Mouse (Mus musculus) kidney, embryonic 15.5 days (tissue): ENCODE data around the gene Irgc1. TPM values are rescaled to one million over a fixed set of nuclear protein-coding genes. Genes with fewer than 3 reads are reported as not detected.

Source experiments
- ATAC-seq: fragments of 200-750 bp; cut with Nextera tagmentation; replicated peaks from 2 replicates; pipeline ENCODE4 v1.8.0; 2017; ENCODE audit warnings: moderate TSS enrichment; ENCODE audit not compliant: low FRiP score
- H3K27ac ChIP-seq: fragments of 300-500 bp; sonication (generic); 2 replicates; pipeline ENCODE4 v1.5.1; 2015; ENCODE audit warnings: mild to moderate bottlenecking, inconsistent platforms
- H3K27me3 ChIP-seq: fragments of 300-500 bp; sonication (generic); 2 replicates; pipeline ENCODE4 v1.6.1; 2015; ENCODE audit warnings: inconsistent platforms
- H3K36me3 ChIP-seq: fragments of 300-500 bp; sonication (generic); 2 replicates; pipeline ENCODE4 v1.6.1; 2015; ENCODE audit warnings: inconsistent platforms
- H3K4me1 ChIP-seq: fragments of 300-500 bp; sonication (generic); 2 replicates; pipeline ENCODE4 v1.6.1; 2015; ENCODE audit warnings: inconsistent platforms
- H3K4me2 ChIP-seq: fragments of 300-500 bp; sonication (generic); 2 replicates; pipeline ENCODE4 v1.6.1; 2015; ENCODE audit warnings: moderate library complexity, mild to moderate bottlenecking, inconsistent platforms
- H3K4me3 ChIP-seq: fragments of 300-500 bp; sonication (generic); replicated peaks from 2 replicates; pipeline ENCODE4 v1.5.1; 2015; ENCODE audit warnings: mild to moderate bottlenecking, inconsistent platforms
- H3K9ac ChIP-seq: fragments of 300-500 bp; sonication (generic); 2 replicates; pipeline ENCODE4 v1.6.1; 2015; ENCODE audit warnings: mild to moderate bottlenecking, inconsistent platforms
- H3K9me3 ChIP-seq: fragments of 300-500 bp; sonication (generic); replicated peaks from 2 replicates; pipeline ENCODE4 v1.6.1; 2016; ENCODE audit warnings: inconsistent platforms
- WGBS: fragments of 180-500 bp; shearing (Covaris S2); methylation state at CpG from one replicate; pipeline ENCODE4 v1.1.7; 2015; ENCODE audit warnings: mixed read lengths; 5-methylcytosine and 5-hydroxymethylcytosine counted together
- polyA plus RNA-seq: library from polyadenylated mRNA; unstranded; fragments of >200 nt; fragmentation: Nextera tagmentation; extraction: Ambion mirVana; gene quantifications from 2 replicates; pipeline ENCODE4 v1.2.1, GENCODE M21; 2015

Irgc1 gene
- polyA plus RNA-seq, 1 experiment from 2014 or later: not detected

DNA sequence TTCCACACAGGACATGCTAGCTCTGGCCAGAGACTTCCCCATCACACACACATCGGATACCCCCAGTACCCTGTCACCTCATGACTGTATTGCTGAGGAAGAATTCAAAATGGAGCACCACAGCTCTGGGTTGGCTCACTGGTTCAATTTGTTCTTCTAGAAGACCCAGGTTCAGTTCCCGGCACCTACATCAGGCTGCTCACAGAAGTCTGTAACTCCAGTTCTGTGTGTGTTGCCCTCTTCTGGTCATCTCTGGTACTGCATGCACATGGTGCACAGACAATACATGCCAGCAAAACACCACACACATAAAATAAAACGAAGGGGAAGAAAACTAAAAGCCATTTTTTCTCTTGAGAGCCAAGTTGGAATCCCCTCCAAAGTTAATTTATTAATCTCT lies 17.0 kb upstream of the Irgc1 start:
- no peak for ATAC-seq
- WGBS: 86% methylated on average over 3 of the region's 3 CpGs
- peaks cover 26% of the 10 kb centered on the region for H3K36me3 ChIP-seq
- H3K9me3 ChIP-seq: no peaks in the 10 kb centered on the region
- H3K4me1 ChIP-seq: 0 out of 2 replicates have a peak, but pooled peaks cover 1% of the 10 kb centered on the region
- H3K27ac ChIP-seq: no peak overlapping the region
- no peak overlapping the region for H3K9ac ChIP-seq
- no peak overlapping the region for H3K4me2 ChIP-seq
- H3K4me3 ChIP-seq: no peak overlapping the region
- H3K27me3 ChIP-seq: no peaks in the 10 kb centered on the region

DNA sequence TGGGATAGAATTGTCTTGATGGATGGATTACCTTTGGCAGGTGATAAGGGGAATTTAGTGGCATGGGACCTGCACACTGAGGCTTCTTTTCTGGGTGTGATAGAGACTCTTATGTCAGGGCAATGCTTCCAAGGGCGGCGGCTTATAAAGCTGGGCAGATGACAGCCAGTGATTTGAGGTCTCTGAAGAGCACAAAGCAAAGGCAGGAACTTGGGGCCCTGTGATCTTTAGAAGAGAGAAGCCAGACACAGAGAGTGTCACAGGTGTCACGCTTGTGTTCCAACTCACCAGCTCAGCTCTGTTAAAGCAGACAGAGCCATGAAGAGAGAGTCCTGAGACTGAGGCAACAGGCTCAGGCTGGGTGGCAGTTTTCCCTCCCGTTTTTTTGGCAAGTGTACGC lies 15.8 kb upstream of the Irgc1 start:
- 82% methylated on average over 5 of the region's 5 CpGs for WGBS
- no peaks in the 10 kb centered on the region for H3K27me3 ChIP-seq
- H3K4me1 ChIP-seq: peaks cover 5% of the 10 kb centered on the region
- H3K9ac ChIP-seq: no peak overlapping the region
- H3K4me3 ChIP-seq: no peak overlapping the region
- H3K4me2 ChIP-seq: no peak overlapping the region
- peaks cover 24% of the 10 kb centered on the region for H3K36me3 ChIP-seq
- H3K27ac ChIP-seq: no peak overlapping the region
- no peaks in the 10 kb centered on the region for H3K9me3 ChIP-seq
- no peak for ATAC-seq

DNA sequence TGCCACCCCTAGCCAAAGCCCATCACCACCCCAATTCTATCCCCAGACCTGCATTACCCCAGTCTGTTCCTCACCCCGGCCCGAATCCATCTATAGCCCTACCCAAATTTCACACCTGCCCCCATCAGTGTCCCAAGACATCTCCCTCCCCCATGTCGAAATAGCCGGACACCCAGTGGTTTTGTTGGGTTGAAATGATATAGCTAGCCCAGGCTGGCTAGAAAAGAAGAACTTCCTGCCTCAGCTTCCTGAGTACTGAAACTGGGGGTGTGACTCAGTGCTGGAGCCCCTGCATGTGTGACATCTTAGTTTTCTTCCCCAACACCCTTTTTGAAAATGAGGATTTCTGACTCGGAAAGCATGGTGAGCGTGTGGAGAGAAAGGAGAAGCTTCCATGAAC lies 14.7 kb upstream of the Irgc1 start:
- Histone ChIP-seq H3K4me2 (no peak overlapping the region), H3K27me3 (no peaks in the 10 kb centered on the region), H3K36me3 (peaks cover 16% of the 10 kb centered on the region), H3K9ac (no peak overlapping the region), H3K27ac (no peak overlapping the region), H3K4me3 (no peak overlapping the region), H3K9me3 (no peaks in the 10 kb centered on the region), H3K4me1 (peaks cover 15% of the 10 kb centered on the region)
- WGBS: 87% methylated on average over 6 of the region's 6 CpGs
- no peak for ATAC-seq

DNA sequence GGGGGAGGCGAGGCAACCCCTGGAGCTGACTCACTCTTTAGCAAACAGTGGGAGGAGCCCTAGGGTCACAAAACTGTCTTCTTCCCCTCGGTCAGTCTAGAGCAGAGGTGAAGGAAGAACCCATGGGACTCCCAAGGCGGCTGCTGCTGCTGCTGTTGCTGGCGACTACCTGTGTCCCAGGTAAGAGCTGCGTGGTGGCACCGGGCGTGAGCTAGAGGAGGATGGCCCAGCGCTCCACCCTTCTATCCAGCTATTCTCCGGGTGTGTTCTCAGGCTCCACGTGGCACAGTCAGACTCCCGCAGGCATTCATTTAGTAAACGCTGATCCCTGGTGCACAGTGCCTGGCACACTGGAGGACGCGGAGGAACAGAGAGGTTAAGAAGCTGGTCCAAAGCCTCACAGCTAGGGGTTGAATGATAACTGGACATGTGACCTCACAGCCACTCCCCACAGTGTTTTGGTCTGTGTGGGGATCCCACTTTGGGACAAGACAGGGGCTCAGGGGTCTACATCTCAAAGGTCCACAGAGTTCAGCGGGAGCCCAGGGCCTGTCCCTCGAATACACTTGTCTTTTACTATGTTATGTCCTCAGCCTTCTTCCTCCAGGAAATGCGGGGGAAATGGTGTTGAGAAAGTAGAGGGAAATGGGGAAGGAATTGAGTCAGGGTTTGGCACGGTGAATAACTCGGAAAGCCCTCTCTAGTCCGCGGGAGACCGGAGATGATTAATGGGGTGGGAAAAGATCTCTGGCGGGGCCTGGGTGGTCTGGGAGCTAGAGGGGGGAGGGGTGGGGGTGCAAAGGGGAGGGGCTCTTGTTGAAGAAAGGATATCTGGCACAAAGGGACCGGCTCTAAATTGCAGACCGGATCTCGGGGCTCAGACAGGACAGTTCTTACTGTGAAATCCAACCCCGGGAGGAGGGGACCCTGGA lies 10.6 kb upstream of the Irgc1 start, which contains the start of gene Plaur:
Plaur (plus strand) TSS at position 97 of the 932 bp plus-strand sequence.
- peak within 1 kb of the TSS; percentile 47; the same call in 1 of the 2 replicates for H3K9ac ChIP-seq
- peak; percentile 72 for ATAC-seq
- H3K27ac ChIP-seq: peak within 1 kb of the TSS; percentile 87
- 4% methylated on average over 27 of the region's 27 CpGs for WGBS
- no peaks in the 10 kb centered on the region for H3K27me3 ChIP-seq
- H3K9me3 ChIP-seq: no peaks in the 10 kb centered on the region
- H3K4me2 ChIP-seq: peak within 1 kb of the TSS; percentile 62
- peaks cover 39% of the 10 kb centered on the region for H3K4me1 ChIP-seq
- H3K4me3 ChIP-seq: peak within 1 kb of the TSS; percentile 43
- H3K36me3 ChIP-seq: 0 out of 2 replicates have a peak, but pooled peaks cover 8% of the 10 kb centered on the region

DNA sequence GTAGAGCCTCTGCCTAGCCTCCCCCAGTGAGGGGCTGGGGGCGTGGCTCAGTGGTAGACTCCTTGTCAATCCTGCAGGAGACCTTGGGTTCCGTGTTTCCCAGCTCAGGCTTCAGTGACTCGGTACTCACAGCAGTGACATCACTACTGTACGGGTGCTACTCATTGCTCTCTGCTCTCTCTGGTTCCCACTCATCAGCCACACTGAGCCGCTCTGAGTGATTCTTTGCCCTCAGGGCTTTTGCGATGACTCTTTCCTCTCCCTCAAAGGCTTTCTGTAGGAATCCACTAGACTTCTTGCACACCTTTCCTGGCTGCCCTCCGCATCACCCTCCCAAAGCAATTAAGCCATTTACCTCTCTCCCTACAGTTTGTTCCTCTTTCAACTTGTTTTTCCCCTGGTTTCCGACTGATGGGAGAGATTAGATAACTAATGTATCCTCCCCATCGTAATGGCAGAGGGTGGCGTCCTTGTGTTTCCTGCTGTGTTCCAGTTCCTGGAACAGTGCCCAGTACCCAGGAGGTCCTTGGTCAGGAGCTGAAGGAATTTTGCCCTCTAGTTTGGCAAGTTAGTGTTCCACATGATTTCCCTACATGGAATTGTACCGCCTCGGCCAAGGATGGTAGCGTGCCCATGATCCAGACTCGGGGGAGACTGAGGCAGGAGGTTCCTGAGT lies 9.4 kb upstream of the Irgc1 start:
- Histone ChIP-seq H3K27ac (peak overlapping the region; percentile 87), H3K9ac (no peak overlapping the region), H3K4me3 (no peak overlapping the region), H3K9me3 (no peaks in the 10 kb centered on the region), H3K27me3 (no peaks in the 10 kb centered on the region), H3K4me1 (peaks cover 39% of the 10 kb centered on the region), H3K36me3 (no peaks in the 10 kb centered on the region), H3K4me2 (peak overlapping the region; percentile 62; the same call in 1 of the 2 replicates)
- 41% methylated on average over 14 of the region's 14 CpGs for WGBS
- ATAC-seq: no peak

DNA sequence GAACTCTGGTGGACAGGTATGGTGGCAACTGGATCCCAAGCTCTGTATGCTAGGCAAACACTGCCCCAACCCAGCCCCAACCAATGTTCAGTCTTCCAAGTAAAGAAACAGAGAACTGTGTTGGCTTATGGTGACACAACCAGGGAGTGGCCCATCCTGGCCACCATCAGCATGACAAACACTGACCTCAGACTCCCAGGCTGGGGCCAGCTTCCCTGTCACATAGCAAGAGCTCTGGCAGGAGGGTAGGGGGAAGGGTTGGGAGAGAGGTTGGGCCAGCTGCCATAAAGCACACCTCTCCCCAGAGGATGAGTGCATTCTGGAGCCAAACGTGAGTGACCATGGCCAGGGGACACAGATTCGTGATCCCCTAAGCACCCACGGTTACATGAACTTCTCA lies 7.7 kb upstream of the Irgc1 start:
- ATAC-seq: no peak
- Histone ChIP-seq H3K4me2 (no peak overlapping the region), H3K9me3 (no peaks in the 10 kb centered on the region), H3K36me3 (no peaks in the 10 kb centered on the region), H3K9ac (no peak overlapping the region), H3K27me3 (no peaks in the 10 kb centered on the region), H3K4me1 (peaks cover 39% of the 10 kb centered on the region), H3K27ac (peak overlapping the region; percentile 37; the same call in 1 of the 2 replicates), H3K4me3 (no peak overlapping the region)
- 40% methylated on average over 3 of the region's 3 CpGs for WGBS

DNA sequence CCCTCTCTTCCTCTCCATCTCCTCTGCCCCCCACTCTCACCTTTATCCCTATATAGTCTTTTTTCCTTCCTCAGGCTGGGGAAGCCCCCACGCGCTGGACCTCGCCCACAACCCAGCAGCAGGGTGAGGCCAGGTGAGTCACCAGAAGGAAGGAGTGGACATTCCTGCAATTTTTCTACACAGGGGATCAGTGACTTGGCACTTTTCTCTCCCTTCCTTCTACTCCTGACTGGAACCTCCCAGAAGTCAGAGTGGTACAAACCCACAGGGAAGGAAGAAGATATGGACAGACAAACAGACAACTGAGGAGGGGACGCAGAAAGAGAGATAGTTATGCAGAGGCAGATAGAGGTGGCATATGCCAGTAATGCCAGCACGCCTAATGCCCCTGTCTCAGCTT lies 7.3 kb upstream of the Irgc1 start:
- no peak for ATAC-seq
- Histone ChIP-seq H3K4me2 (no peak overlapping the region), H3K27me3 (no peaks in the 10 kb centered on the region), H3K9ac (no peak overlapping the region), H3K9me3 (no peaks in the 10 kb centered on the region), H3K4me3 (no peak overlapping the region), H3K4me1 (peaks cover 39% of the 10 kb centered on the region), H3K27ac (peak overlapping the region; percentile 37), H3K36me3 (no peaks in the 10 kb centered on the region)
- WGBS: 68% methylated on average over 5 of the region's 5 CpGs

DNA sequence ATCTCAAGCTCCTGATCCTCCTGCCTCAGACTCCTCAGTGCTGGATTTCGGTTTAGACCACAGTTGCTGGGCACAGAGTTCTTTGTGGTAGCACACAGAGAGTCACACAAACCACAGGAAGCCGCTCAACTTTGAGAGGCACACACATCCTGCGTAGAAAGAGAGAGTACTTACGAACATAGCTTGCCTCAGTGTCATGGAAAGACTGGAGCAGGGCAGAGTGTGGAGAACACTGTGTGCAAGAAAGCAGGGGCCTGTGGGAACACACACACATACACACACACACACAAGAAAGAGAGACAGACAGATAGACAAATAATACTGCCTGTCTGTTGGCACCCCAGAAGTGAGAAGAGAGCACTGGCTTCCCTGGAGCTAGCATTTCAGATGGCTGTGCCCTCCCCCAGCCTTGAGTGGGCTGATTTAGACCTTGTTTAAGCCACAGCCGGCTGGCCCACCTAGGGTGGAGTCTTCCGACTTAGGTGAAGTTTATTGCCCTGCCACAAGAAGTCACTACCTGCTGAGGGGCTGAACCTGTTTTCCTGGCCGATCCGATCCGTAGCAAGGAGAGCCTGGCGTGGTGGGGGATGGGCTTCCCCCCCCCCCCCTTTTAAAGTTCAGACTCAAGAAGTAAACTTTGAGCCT lies 5.8 kb upstream of the Irgc1 start:
- Histone ChIP-seq H3K27me3 (no peaks in the 10 kb centered on the region), H3K9ac (no peak overlapping the region), H3K36me3 (no peaks in the 10 kb centered on the region), H3K4me3 (no peak overlapping the region), H3K4me2 (no peak overlapping the region), H3K4me1 (peaks cover 36% of the 10 kb centered on the region), H3K9me3 (no peaks in the 10 kb centered on the region), H3K27ac (no peak overlapping the region)
- no peak for ATAC-seq
- WGBS: 58% methylated on average over 10 of the region's 10 CpGs

DNA sequence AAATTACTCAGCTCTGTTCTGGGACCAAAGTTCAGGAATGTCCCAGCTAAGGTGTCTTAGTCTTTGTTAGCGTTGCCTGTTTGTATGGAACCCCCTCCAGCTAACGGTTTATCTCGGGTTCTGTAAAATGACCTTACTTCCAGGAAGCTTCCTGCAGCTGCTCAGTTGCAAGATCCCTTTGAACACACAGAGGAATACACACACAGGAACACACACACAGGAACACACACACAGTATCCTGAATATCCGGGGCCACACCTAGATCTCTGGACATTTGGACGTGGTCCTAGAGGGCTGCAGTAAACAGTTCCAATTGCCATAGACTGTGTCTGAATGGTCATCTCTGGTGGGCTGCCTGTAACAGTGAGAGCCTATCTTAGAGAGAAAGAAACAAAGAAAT lies 3.6 kb upstream of the Irgc1 start:
- peaks cover 20% of the 10 kb centered on the region for H3K4me1 ChIP-seq
- no peak for ATAC-seq
- H3K27ac ChIP-seq: no peak overlapping the region
- H3K4me3 ChIP-seq: no peak overlapping the region
- H3K9ac ChIP-seq: no peak overlapping the region
- no peak overlapping the region for H3K4me2 ChIP-seq
- no peaks in the 10 kb centered on the region for H3K9me3 ChIP-seq
- H3K27me3 ChIP-seq: no peaks in the 10 kb centered on the region
- WGBS: 81% methylated on average over 5 of the region's 5 CpGs
- H3K36me3 ChIP-seq: no peaks in the 10 kb centered on the region

DNA sequence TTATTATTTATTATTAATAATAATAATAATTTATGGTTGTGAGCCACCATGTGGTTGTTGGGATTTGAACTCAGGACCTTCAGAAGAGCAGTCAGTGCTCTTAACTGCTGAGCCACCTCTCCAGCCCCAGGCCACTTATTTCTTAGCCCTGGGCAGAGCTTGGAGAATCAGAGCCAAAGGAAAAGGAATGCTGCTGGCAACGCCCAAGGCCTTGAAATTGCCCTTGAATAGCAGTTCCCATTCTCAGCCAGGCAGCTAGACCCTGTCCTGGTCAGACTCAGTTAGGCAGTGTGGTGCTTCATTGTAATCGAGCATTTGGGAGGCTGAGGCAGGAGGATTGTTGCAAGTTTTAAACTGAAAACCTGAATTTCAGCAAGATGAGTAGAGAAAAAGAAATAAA lies 2.1 kb upstream of the Irgc1 start:
- Histone ChIP-seq H3K9me3 (no peaks in the 10 kb centered on the region), H3K27me3 (no peaks in the 10 kb centered on the region), H3K4me3 (no peak overlapping the region), H3K27ac (no peak overlapping the region), H3K9ac (no peak overlapping the region), H3K4me2 (no peak overlapping the region), H3K36me3 (no peaks in the 10 kb centered on the region), H3K4me1 (peaks cover 11% of the 10 kb centered on the region)
- no peak for ATAC-seq
- 86% methylated on average over 2 of the region's 2 CpGs for WGBS

DNA sequence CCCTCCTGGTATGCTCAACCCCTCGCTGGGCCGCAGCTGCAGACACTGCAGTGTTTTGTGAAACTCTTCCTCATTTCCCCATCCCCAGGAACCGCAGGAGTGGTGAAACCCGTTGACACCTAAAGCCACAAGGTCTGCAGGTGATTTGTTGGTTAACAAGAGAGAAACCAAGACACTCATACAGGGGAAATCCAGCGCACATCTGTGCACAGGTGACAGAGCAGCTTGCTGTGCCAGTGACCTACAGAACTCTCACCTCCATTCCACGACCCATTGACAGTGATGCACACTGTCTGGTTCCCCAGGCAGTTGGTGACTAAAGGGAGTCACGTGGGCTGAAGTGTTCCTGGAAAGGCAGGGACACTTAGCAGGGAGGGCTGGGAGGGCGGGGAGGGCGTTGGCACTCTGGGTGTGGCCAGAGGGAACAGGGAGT lies 1.5 kb downstream of the Irgc1 start:
- no peak overlapping the region for H3K9ac ChIP-seq
- H3K27ac ChIP-seq: no peak overlapping the region
- peaks cover 11% of the 10 kb centered on the region; the same call in 1 of the 2 replicates for H3K4me1 ChIP-seq
- ATAC-seq: no peak
- H3K27me3 ChIP-seq: no peaks in the 10 kb centered on the region
- H3K4me2 ChIP-seq: no peak overlapping the region
- no peaks in the 10 kb centered on the region for H3K9me3 ChIP-seq
- H3K4me3 ChIP-seq: no peak overlapping the region
- H3K36me3 ChIP-seq: no peaks in the 10 kb centered on the region
- 63% methylated on average over 9 of the region's 9 CpGs for WGBS
